Mouse (Mus musculus) bone marrow, adult 2 months (tissue): Measurements from ENCODE around the gene Pikfyve.

Source experiments
- CTCF ChIP-seq: fragments of 200-500 bp; IDR thresholded peaks from 2 replicates; pipeline ENCODE4 v1.5.1; 2011; ENCODE audit warnings: low read length, control low read depth; ENCODE audit not compliant: control insufficient read depth, insufficient read depth
- POLR2A ChIP-seq: fragments of 200-500 bp; IDR thresholded peaks from 2 replicates; pipeline ENCODE4 v1.6.1; 2011; ENCODE audit warnings: low read depth, mild to moderate bottlenecking, control low read depth, low read length, borderline replicate concordance; ENCODE audit not compliant: control insufficient read depth

DNA sequence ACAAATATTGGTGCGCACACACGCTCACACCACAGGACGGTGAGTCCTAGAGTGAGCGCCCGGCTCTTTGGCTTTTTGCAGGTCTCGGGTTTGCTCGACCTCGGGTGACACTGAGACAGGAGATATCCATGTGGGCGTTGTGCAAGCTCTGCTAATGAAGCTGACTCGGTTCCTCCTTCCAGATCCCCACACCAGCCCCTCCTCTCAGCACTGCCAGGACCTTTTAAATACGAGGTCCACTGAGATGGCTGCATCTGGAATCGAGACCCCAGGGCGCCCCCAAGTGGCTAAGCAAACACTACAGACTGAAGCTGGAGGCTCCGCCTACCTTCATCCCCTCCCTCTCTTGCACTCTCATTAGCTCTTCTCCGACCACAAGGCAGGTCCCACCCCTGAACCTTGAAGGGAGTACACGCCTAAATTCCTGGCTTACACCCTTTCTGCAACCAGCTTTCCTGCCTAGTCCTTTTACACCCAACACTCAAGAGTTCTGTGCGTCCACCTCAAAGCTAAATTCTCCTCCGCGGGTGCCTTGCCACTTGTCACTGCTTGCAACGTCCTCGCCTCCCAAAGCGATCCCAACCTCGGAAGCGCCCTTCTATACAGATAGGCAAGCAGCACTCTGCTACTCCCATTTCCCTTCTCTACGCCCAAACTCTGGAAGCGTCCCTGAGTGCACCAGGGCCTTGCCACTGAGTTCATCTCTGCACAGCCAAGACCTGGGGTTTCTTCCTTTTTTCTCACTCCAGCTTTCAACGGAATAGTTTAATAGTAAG lies 8.2 kb upstream of the Pikfyve start:
- TF ChIP-seq CTCF (peak; percentile 79), POLR2A (peak; percentile 18; the same call in 1 of the 2 replicates)
